In the genomic region with DNA sequence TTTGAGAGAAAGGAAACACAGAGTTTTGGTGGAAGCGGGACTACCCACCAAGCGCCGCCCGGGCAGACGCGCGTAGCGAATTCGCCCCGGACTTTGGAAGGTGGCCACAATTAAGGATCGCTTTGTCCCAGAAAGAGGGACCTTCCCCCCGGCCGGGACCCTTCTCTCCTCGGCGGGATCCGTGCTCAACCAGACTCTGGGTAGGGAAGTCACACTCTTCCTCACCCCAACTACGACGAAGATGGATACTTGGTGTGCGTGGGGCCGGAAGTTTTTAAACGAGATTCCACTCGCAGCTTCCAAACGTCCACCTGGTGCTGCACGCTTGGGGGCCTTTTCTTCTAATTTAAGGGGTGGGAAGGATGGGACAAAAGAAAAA, we compare ENCODE assay signal across 7 mouse cellular contexts. TPM values are rescaled to one million over a fixed set of nuclear protein-coding genes. Genes with fewer than 3 reads are reported as not detected.
DNase-seq lines count a peak whose midpoint lies in the region; ATAC-seq lines count a peak whose summit lies in the region.

No protein-coding gene starts in this region.

- peak overlapping the region; percentile 74 for H3K4me3 ChIP-seq in embryonic facial prominence, embryonic 11.5 days (ENCODE audit: low read depth, low read length)
- H3K4me3 ChIP-seq in heart, embryonic 16.5 days (ENCODE audit: low read length) = peak overlapping the region; percentile 61
- H3K4me3 ChIP-seq in midbrain, embryonic 16.5 days (ENCODE audit: low read depth, low read length) = peak overlapping the region; percentile 88

- DNase-seq in right cerebral cortex, postnatal 10 days (ENCODE audit: low spot score in 2 of 2) = peak; percentile 50 to 54
- no peak for DNase-seq in right cerebral cortex, adult 18-20 months
- peak; percentile 52 for DNase-seq in embryonic facial prominence, embryonic 11.5 days (ENCODE audit: low spot score)
- peak; percentile 60 to 76 for DNase-seq in kidney, postnatal 4 days
- no peak for DNase-seq in frontal cortex, postnatal 10 days (ENCODE audit: low spot score in 2 of 2)

- peak overlapping the region; percentile 97 for H3K27ac ChIP-seq in embryonic facial prominence, embryonic 11.5 days (replicated peaks; ENCODE audit: low read depth, low read length)
- peak overlapping the region; percentile 95 for H3K27ac ChIP-seq in heart, embryonic 16.5 days (ENCODE audit: low read length)
- H3K27ac ChIP-seq in midbrain, embryonic 16.5 days (ENCODE audit: low read length) = peak overlapping the region; percentile 92

- peak overlapping the region; percentile 99 for H3K4me2 ChIP-seq in embryonic facial prominence, embryonic 11.5 days (ENCODE audit: low read depth, low read length)
- H3K4me2 ChIP-seq in heart, embryonic 16.5 days (ENCODE audit: low read depth, low read length) = peak overlapping the region; percentile 95
- H3K4me2 ChIP-seq in midbrain, embryonic 16.5 days (ENCODE audit: low read length) = peak overlapping the region; percentile 99

- peak overlapping the region; percentile 100 for H3K9ac ChIP-seq in embryonic facial prominence, embryonic 11.5 days (replicated peaks; ENCODE audit: low read length)
- H3K9ac ChIP-seq in heart, embryonic 16.5 days (ENCODE audit: low read length) = peak overlapping the region; percentile 79
- peak overlapping the region; percentile 98 for H3K9ac ChIP-seq in midbrain, embryonic 16.5 days (ENCODE audit: low read depth, low read length)

- WGBS in embryonic facial prominence, embryonic 11.5 days = under 1% methylated on average over 24 of the region's 24 CpGs
- under 1% methylated on average over 24 of the region's 24 CpGs for WGBS in heart, embryonic 16.5 days
- WGBS in midbrain, embryonic 16.5 days = under 1% methylated on average over 24 of the region's 24 CpGs

- no peak for ATAC-seq in embryonic facial prominence, embryonic 11.5 days (replicated peaks; ENCODE audit: insufficient number of reproducible peaks, low FRiP score, low TSS enrichment, low read depth)
- no peak for ATAC-seq in heart, embryonic 16.5 days (replicated peaks; ENCODE audit: extremely low read depth, insufficient read depth, low FRiP score)
- ATAC-seq in midbrain, embryonic 16.5 days = no peak

- H3K4me1 ChIP-seq in embryonic facial prominence, embryonic 11.5 days (ENCODE audit: control insufficient read depth, insufficient read depth, low read length) = peaks cover 13% of the 10 kb centered on the region
- peaks cover 41% of the 10 kb centered on the region for H3K4me1 ChIP-seq in heart, embryonic 16.5 days (ENCODE audit: control insufficient read depth, insufficient read depth, low read length)
- peaks cover 42% of the 10 kb centered on the region for H3K4me1 ChIP-seq in midbrain, embryonic 16.5 days (ENCODE audit: control insufficient read depth, insufficient read depth, low read length)

- H3K27me3 ChIP-seq in embryonic facial prominence, embryonic 11.5 days (ENCODE audit: control insufficient read depth, insufficient read depth, low read length) = no peaks in the 10 kb centered on the region
- H3K27me3 ChIP-seq in heart, embryonic 16.5 days (ENCODE audit: control insufficient read depth, insufficient read depth, low read length) = no peaks in the 10 kb centered on the region
- no peaks in the 10 kb centered on the region for H3K27me3 ChIP-seq in midbrain, embryonic 16.5 days (ENCODE audit: control insufficient read depth, insufficient read depth, low read depth, low read length)

- no peaks in the 10 kb centered on the region; the same call in 1 of the 2 replicates for H3K36me3 ChIP-seq in embryonic facial prominence, embryonic 11.5 days (replicated peaks; ENCODE audit: control insufficient read depth, insufficient read depth, low read depth, low read length)
- H3K36me3 ChIP-seq in heart, embryonic 16.5 days (ENCODE audit: control insufficient read depth, insufficient read depth) = no peaks in the 10 kb centered on the region
- H3K36me3 ChIP-seq in midbrain, embryonic 16.5 days (ENCODE audit: control insufficient read depth, insufficient read depth, low read length) = no peaks in the 10 kb centered on the region

- H3K9me3 ChIP-seq in embryonic facial prominence, embryonic 11.5 days (replicated peaks; ENCODE audit: control insufficient read depth, low read length) = no peaks in the 10 kb centered on the region
- no peaks in the 10 kb centered on the region for H3K9me3 ChIP-seq in heart, embryonic 16.5 days (replicated peaks; ENCODE audit: control insufficient read depth, low read length)
- H3K9me3 ChIP-seq in midbrain, embryonic 16.5 days (replicated peaks; ENCODE audit: control insufficient read depth, low read length, poor library complexity, severe bottlenecking) = no peaks in the 10 kb centered on the region

RNA-seq across cellular contexts. Expression of a gene that starts 36.9 kb away (rescaled TPM):
- 47.8 and 50.0 TPM in 2 replicates for polyA plus RNA-seq in embryonic facial prominence, embryonic 11.5 days (2014; fragmentation: Nextera tagmentation; extraction: Ambion mirVana)
- 87.3 and 93.5 TPM in 2 replicates for polyA plus RNA-seq in heart, embryonic 16.5 days (2015; fragmentation: Nextera tagmentation; extraction: Ambion mirVana)
- polyA plus RNA-seq in midbrain, embryonic 16.5 days (2015; fragmentation: Nextera tagmentation; extraction: Ambion mirVana) = 118 TPM in 2 replicates

RNA-seq across cellular contexts. Expression of a gene that starts 44.7 kb away (rescaled TPM):
- polyA plus RNA-seq in embryonic facial prominence, embryonic 11.5 days (2014; fragmentation: Nextera tagmentation; extraction: Ambion mirVana) = 13.5 and 15.2 TPM in 2 replicates
- polyA plus RNA-seq in heart, embryonic 16.5 days (2015; fragmentation: Nextera tagmentation; extraction: Ambion mirVana) = 4.6 and 4.7 TPM in 2 replicates
- polyA plus RNA-seq in midbrain, embryonic 16.5 days (2015; fragmentation: Nextera tagmentation; extraction: Ambion mirVana) = 9.7 and 13.7 TPM in 2 replicates

Comparison
In these comparisons a context has a peak if more than half of its experiments do, and no peak if none do; other contexts are left out.
1. DNase-seq: peak in right cerebral cortex, postnatal 10 days (2 of 2), embryonic facial prominence, embryonic 11.5 days (single experiment) and kidney, postnatal 4 days (2 of 2); none in right cerebral cortex, adult 18-20 months (single experiment) and frontal cortex, postnatal 10 days (0 of 2).
2. Peak in every context shown above with its lines, with median percentiles within 50 percentile points of each other: H3K27ac ChIP-seq, H3K4me2 ChIP-seq, H3K4me3 ChIP-seq and H3K9ac ChIP-seq.